Mouse (Mus musculus) forebrain, embryonic 14.5 days (tissue): ENCODE results near the gene Pax8. TPM values are rescaled to one million over a fixed set of nuclear protein-coding genes. Genes with fewer than 3 reads are reported as not detected.

Experiments
- ATAC-seq: fragments of 200-750 bp; cut with Nextera tagmentation; 2 replicates; pipeline ENCODE4 v1.8.0; 2017; ENCODE audit warnings: mild to moderate bottlenecking, moderate library complexity
- DNase-seq: peaks from one replicate; pipeline ENCODE4 v3.0.0-alpha.2; 2015; ENCODE audit warnings: low spot score
- H3K27ac ChIP-seq: fragments of 300-500 bp; sonication (generic); 2 replicates; pipeline ENCODE4 v1.5.1; 2014; ENCODE audit warnings: low read depth, mild to moderate bottlenecking, control low read depth, low read length, moderate library complexity
- H3K27me3 ChIP-seq: fragments of 300-500 bp; sonication (generic); replicated peaks from 2 replicates; pipeline ENCODE4 v1.6.1; 2014; ENCODE audit warnings: low read length, control low read depth, mixed read lengths; ENCODE audit not compliant: control insufficient read depth, insufficient read depth
- H3K36me3 ChIP-seq: fragments of 300-500 bp; sonication (generic); 2 replicates; pipeline ENCODE4 v1.6.1; 2014; ENCODE audit warnings: low read length, control low read depth; ENCODE audit not compliant: control insufficient read depth, insufficient read depth
- H3K4me1 ChIP-seq: fragments of 300-500 bp; sonication (generic); 2 replicates; pipeline ENCODE4 v1.6.1; 2014; ENCODE audit warnings: antibody characterized with exemption, low read length, control low read depth; ENCODE audit not compliant: control insufficient read depth, insufficient read depth
- H3K4me2 ChIP-seq: fragments of 300-500 bp; sonication (generic); 2 replicates; pipeline ENCODE4 v1.6.1; 2014; ENCODE audit warnings: mild to moderate bottlenecking, control low read depth, low read length
- H3K4me3 ChIP-seq: fragments of 300-500 bp; sonication (generic); 2 replicates; pipeline ENCODE4 v1.5.1; 2014; ENCODE audit warnings: low read depth, low read length, control low read depth
- H3K9ac ChIP-seq: fragments of 300-500 bp; sonication (generic); 2 replicates; pipeline ENCODE4 v1.6.1; 2014; ENCODE audit warnings: mild to moderate bottlenecking, low read length, control low read depth, moderate library complexity
- H3K9me3 ChIP-seq: fragments of 300-500 bp; sonication (generic); replicated peaks from 2 replicates; pipeline ENCODE4 v1.6.1; 2016; ENCODE audit warnings: low read length, control low read depth, mixed read lengths; ENCODE audit not compliant: control insufficient read depth
- WGBS: fragments of 180-500 bp; shearing (Covaris S2); extraction: QIAGEN DNeasy Blood & Tissue Kit; methylation state at CpG from one replicate; pipeline ENCODE4 v1.1.7; 2014; 5-methylcytosine and 5-hydroxymethylcytosine counted together
- polyA plus RNA-seq: library from polyadenylated mRNA; unstranded; fragments of >200 nt; fragmentation: Nextera tagmentation; extraction: Ambion mirVana; gene quantifications from 2 replicates; pipeline ENCODE4 v1.2.1, GENCODE M21; 2014

The Pax8 gene
- polyA plus RNA-seq, 1 experiment from 2014 or later, result not detected

DNA sequence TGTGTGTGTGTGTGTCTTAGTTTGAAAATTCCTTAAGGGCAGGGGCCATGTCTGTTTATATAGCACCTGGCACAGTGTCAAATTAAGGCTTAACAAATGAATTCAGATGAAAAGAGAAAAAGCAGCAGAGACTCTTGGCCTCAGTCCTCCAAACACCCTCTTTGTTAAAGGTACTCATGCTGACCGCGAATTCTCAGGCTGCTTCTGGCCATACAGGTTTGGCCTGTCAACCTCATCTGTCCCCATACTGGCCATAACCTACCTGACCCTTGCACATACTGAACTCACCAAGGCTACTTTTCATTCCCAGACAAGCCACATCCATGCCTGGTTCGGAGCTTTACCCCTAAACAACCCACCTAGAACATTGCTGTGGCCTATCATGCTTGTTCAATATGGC, 62.2 kb downstream of the Pax8 start:
- 61% methylated on average over 3 of the region's 3 CpGs for WGBS
- H3K27me3 ChIP-seq, result no peaks in the 10 kb centered on the region
- H3K9ac ChIP-seq, result no peak overlapping the region
- H3K4me1 ChIP-seq, result no peaks in the 10 kb centered on the region
- no peaks in the 10 kb centered on the region for H3K9me3 ChIP-seq
- H3K4me2 ChIP-seq, result no peak overlapping the region
- DNase-seq (no peak), ATAC-seq (no peak)
- H3K36me3 ChIP-seq, result no peaks in the 10 kb centered on the region
- H3K27ac ChIP-seq, result no peak overlapping the region
- H3K4me3 ChIP-seq, result no peak overlapping the region

- Histone ChIP-seq H3K9me3 (no peaks in the 10 kb centered on the region), H3K4me1 (peaks cover 4% of the 10 kb centered on the region; the same call in 1 of the 2 replicates), H3K4me2 (no peak overlapping the region), H3K9ac (no peak overlapping the region), H3K27ac (no peak overlapping the region), H3K36me3 (no peaks in the 10 kb centered on the region), H3K4me3 (no peak overlapping the region), H3K27me3 (no peaks in the 10 kb centered on the region)
- peak; percentile 57 for ATAC-seq
- 3% methylated on average over 2 of the region's 2 CpGs for WGBS
- peak; percentile 71 for DNase-seq
These were observed 66.2 kb downstream of the Pax8 start for GRCm38 (mm10) chr2:24409166-24409565.

DNA sequence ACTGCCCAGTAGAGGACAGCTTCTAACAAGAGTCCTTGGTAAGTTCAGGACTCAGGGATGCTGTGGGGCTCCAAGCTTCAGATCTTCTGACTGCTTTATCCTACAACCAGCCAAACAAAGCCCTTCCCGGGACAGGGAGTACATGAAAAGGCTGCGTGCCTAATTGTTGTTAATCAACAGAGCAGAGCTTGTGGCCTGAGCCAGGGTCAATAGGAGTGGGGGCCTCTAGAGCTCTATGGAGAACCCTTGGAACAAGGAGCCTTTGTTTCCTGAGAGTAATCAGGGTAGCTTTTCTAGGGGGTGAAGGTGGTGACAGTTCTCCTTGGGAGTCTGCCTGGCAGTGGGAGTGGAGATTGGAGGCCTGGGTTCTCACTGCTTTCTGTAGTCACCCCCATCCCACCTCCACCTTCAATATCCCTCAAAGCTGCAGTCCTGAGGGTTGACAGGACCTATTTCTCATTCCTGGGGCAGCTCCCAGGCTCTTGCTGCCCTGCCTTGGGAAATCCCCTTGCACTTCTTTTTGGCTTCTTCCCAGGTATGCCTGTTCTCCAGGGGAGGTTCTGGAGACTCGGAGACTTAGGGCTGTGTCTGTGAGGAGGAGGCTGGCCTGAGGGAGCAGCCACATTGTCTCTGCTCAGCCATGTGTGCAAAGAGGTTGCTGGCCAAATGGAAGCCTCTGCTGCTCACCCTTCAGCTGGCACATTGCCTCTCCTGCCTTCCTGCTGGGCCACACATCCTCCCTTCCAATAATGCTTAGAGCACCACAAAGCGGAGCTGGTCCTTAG, 67.5 kb downstream of the Pax8 start:
- Histone ChIP-seq H3K9ac (no peak overlapping the region), H3K9me3 (no peaks in the 10 kb centered on the region), H3K27ac (no peak overlapping the region), H3K4me3 (no peak overlapping the region), H3K4me1 (peaks cover 4% of the 10 kb centered on the region; the same call in 1 of the 2 replicates), H3K36me3 (no peaks in the 10 kb centered on the region), H3K4me2 (no peak overlapping the region), H3K27me3 (no peaks in the 10 kb centered on the region)
- 0% methylated on average over 4 of the region's 4 CpGs for WGBS
- ATAC-seq (no peak), DNase-seq (peak; percentile 41)

GRCm38 (mm10) chr2:24405345-24406012, 69.9 kb downstream of the Pax8 start:
- Histone ChIP-seq H3K36me3 (no peaks in the 10 kb centered on the region), H3K27ac (no peak overlapping the region), H3K27me3 (no peaks in the 10 kb centered on the region), H3K4me3 (0 out of 2 replicates have a peak overlapping the region, but pooled peaks have one; percentile 17), H3K4me1 (peaks cover 4% of the 10 kb centered on the region; the same call in 1 of the 2 replicates), H3K4me2 (peak overlapping the region; percentile 45), H3K9me3 (no peaks in the 10 kb centered on the region), H3K9ac (peak overlapping the region; percentile 48)
- DNase-seq, result peak; percentile 81
- 16% methylated on average over 23 of the region's 23 CpGs for WGBS
- ATAC-seq, result peak; percentile 72

GRCm38 (mm10) chr2:24400711-24401110, 74.7 kb downstream of the Pax8 start:
- DNase-seq, result no peak
- no peak for ATAC-seq
- Histone ChIP-seq H3K27ac (no peak overlapping the region), H3K4me3 (no peak overlapping the region), H3K9ac (no peak overlapping the region), H3K4me2 (no peak overlapping the region), H3K27me3 (no peaks in the 10 kb centered on the region), H3K36me3 (no peaks in the 10 kb centered on the region), H3K9me3 (no peaks in the 10 kb centered on the region), H3K4me1 (peaks cover 4% of the 10 kb centered on the region; the same call in 1 of the 2 replicates)
- WGBS, result 89% methylated on average over 3 of the region's 3 CpGs

GRCm38 (mm10) chr2:24397115-24397514, 78.3 kb downstream of the Pax8 start:
- 14% methylated on average over 2 of the region's 2 CpGs for WGBS
- H3K27me3 ChIP-seq, result no peaks in the 10 kb centered on the region

DNA sequence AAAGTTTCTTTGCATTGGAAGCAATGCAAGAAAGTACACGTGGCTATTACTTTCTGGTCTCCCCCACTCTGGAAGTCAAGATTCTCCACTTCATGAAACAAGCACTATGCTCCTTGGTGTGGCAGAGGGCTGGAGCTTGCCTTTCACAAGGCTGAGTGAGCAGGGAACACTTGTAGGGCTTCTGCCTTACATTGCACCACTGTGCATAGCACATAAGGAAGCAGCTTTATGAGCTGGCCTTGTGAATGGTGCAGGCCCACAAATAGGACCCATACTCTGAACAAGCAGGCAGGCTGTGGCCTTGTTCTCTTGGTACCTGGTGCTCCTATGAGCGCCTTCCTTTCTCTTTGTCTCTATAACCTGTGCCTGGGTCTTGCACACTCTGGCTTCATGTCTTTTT, 82.1 kb downstream of the Pax8 start:
- Histone ChIP-seq H3K27ac (no peak overlapping the region), H3K9ac (no peak overlapping the region), H3K27me3 (no peaks in the 10 kb centered on the region), H3K4me1 (no peaks in the 10 kb centered on the region), H3K4me3 (no peak overlapping the region), H3K4me2 (no peak overlapping the region), H3K9me3 (no peaks in the 10 kb centered on the region), H3K36me3 (no peaks in the 10 kb centered on the region)
- DNase-seq (no peak), ATAC-seq (no peak)
- WGBS, result 78% methylated on average over 2 of the region's 2 CpGs

More at GRCm38 (mm10) chr2:24397115-24397514, 78.3 kb downstream of the Pax8 start:
- no peak overlapping the region for H3K4me2 ChIP-seq
- H3K9ac ChIP-seq, result no peak overlapping the region
- no peak overlapping the region for H3K27ac ChIP-seq
- no peak for ATAC-seq
- H3K36me3 ChIP-seq, result no peaks in the 10 kb centered on the region
- no peak for DNase-seq
- H3K9me3 ChIP-seq, result no peaks in the 10 kb centered on the region
- no peaks in the 10 kb centered on the region for H3K4me1 ChIP-seq
- H3K4me3 ChIP-seq, result no peak overlapping the region

- ATAC-seq, result no peak
- H3K27me3 ChIP-seq, result no peaks in the 10 kb centered on the region
- WGBS, result 93% methylated on average over 4 of the region's 4 CpGs
These were observed 87.8 kb downstream of the Pax8 start for GRCm38 (mm10) chr2:24387361-24388283.

More at GRCm38 (mm10) chr2:24387361-24388283, 87.8 kb downstream of the Pax8 start:
- Histone ChIP-seq H3K9me3 (no peaks in the 10 kb centered on the region), H3K9ac (no peak overlapping the region), H3K4me3 (no peak overlapping the region), H3K4me1 (no peaks in the 10 kb centered on the region), H3K27ac (no peak overlapping the region), H3K4me2 (no peak overlapping the region), H3K36me3 (no peaks in the 10 kb centered on the region)
- DNase-seq, result no peak
